Mouse (Mus musculus) forebrain, embryonic 10.5 days (tissue): ENCODE measurements at regions not wholly inside any gene's neighbourhood (a gene's known extent, or its start where the extent isn't known, plus 50 kb on each side); places are given as distances from the start of the nearest gene placed in this dataset.

Experiments used
- DNase-seq: peaks from one replicate; pipeline ENCODE4 v3.0.0-alpha.2; 2017; ENCODE audit warnings: low spot score; ENCODE audit errors: extremely low spot score
- H3K27ac ChIP-seq: fragments of 300-500 bp; sonication (generic); 2 replicates; pipeline ENCODE4 v1.5.1; 2016; ENCODE audit warnings: mild to moderate bottlenecking
- H3K27me3 ChIP-seq: fragments of 300-500 bp; sonication (generic); 2 replicates; pipeline ENCODE4 v1.6.1; 2016; ENCODE audit warnings: mild to moderate bottlenecking; ENCODE audit not compliant: poor library complexity, severe bottlenecking
- H3K36me3 ChIP-seq: fragments of 300-500 bp; sonication (generic); replicated peaks from 2 replicates; pipeline ENCODE4 v1.6.1; 2016; ENCODE audit warnings: mild to moderate bottlenecking, moderate library complexity
- H3K4me1 ChIP-seq: fragments of 300-500 bp; sonication (generic); 2 replicates; pipeline ENCODE4 v1.6.1; 2016
- H3K4me3 ChIP-seq: fragments of 300-500 bp; sonication (generic); 2 replicates; pipeline ENCODE4 v1.5.1; 2016; ENCODE audit warnings: mild to moderate bottlenecking, moderate library complexity
- H3K9me3 ChIP-seq: fragments of 300-500 bp; sonication (generic); 2 replicates; pipeline ENCODE4 v1.6.1; 2016; ENCODE audit warnings: mild to moderate bottlenecking, moderate library complexity
- WGBS: fragments of 180-500 bp; shearing (Covaris S2); methylation state at CpG from one replicate; pipeline ENCODE4 v1.1.7; 2016; 5-methylcytosine and 5-hydroxymethylcytosine counted together

DNA sequence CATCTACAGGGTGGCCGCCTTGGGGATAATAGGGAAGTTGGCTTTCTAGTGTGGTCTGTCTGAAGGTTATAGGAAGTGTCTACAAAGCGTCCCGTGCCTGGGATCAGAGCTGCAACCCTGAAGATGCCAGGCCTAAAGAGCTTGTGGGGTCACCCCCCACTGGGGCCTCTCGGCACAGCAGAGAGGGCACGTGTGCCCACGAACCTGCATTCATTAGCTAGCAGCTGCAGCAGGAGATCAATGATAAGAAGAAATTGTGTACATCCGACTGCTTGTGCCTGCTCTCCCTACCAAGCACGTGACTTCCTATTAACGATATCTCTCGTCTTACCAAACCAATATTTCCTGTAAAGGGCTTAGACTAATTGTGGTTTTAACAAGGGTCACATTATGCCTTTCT lies 200.9 kb downstream of the Maf start:
- no peak overlapping the region for H3K4me3 ChIP-seq
- no peaks in the 10 kb centered on the region for H3K27me3 ChIP-seq
- H3K36me3 ChIP-seq: no peaks in the 10 kb centered on the region
- no peaks in the 10 kb centered on the region for H3K9me3 ChIP-seq
- 86% methylated on average over 10 of the region's 10 CpGs for WGBS
- H3K27ac ChIP-seq: no peak overlapping the region
- no peak for DNase-seq
- no peaks in the 10 kb centered on the region for H3K4me1 ChIP-seq

GRCm38 (mm10) chr8:115496016-115496415 lies 211.6 kb downstream of the Maf start:
- DNase-seq: no peak
- H3K9me3 ChIP-seq: no peaks in the 10 kb centered on the region
- no peaks in the 10 kb centered on the region for H3K27me3 ChIP-seq
- H3K4me3 ChIP-seq: no peak overlapping the region
- 86% methylated on average over 1 of the region's 1 CpGs for WGBS
- H3K36me3 ChIP-seq: no peaks in the 10 kb centered on the region
- H3K27ac ChIP-seq: no peak overlapping the region
- H3K4me1 ChIP-seq: no peaks in the 10 kb centered on the region

DNA sequence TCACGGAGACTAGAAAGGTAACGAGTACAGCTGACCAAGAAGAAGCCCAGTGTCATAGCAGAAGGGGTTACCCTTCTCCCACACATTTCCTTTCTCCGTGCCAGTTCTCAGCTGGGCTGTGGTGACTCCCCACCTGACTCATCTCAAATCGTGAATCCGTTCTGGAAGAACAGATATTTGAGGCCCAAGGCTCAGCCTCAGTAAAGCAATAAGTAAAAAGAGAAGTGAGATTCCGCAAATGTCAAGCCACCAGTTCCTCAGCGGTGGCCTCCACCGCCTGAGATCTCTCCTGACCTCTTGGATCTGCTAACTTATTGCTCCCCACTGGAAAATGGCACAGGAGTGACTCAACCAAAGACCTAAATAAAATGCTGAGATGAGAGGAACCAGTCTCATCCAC lies 213.2 kb downstream of the Maf start:
- H3K4me3 ChIP-seq: no peak overlapping the region
- H3K9me3 ChIP-seq: no peaks in the 10 kb centered on the region
- WGBS: 90% methylated on average over 8 of the region's 8 CpGs
- no peaks in the 10 kb centered on the region for H3K36me3 ChIP-seq
- H3K27me3 ChIP-seq: no peaks in the 10 kb centered on the region
- no peaks in the 10 kb centered on the region for H3K4me1 ChIP-seq
- DNase-seq: no peak
- no peak overlapping the region for H3K27ac ChIP-seq

DNA sequence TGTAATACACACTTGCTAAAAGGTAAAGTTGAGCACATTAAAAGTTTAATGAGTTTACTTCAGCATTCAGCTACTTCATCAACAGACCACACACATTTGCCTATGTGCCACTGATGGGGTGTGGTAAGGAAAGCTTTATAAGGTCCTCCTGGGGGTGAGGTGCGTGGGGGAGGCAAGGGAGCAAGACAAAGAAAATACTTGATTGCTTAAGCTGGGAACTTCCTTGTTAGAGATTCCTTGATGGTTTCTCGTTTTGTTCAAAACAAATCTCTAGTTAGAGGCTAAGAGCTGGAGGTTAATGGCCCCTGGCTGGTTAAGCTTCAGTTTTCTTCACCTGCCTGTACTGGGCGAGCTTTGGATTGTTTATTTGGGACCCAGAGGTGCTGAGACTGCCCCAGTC lies 220.7 kb downstream of the Maf start:
- H3K36me3 ChIP-seq: no peaks in the 10 kb centered on the region
- 12% methylated on average over 3 of the region's 3 CpGs for WGBS
- no peak overlapping the region for H3K4me3 ChIP-seq
- no peak overlapping the region for H3K27ac ChIP-seq
- DNase-seq: no peak
- H3K9me3 ChIP-seq: no peaks in the 10 kb centered on the region
- peaks cover 3% of the 10 kb centered on the region; the same call in 1 of the 2 replicates for H3K27me3 ChIP-seq
- peaks cover 24% of the 10 kb centered on the region for H3K4me1 ChIP-seq

GRCm38 (mm10) chr8:115481136-115481535 lies 226.5 kb downstream of the Maf start:
- WGBS: 53% methylated on average over 7 of the region's 7 CpGs
- H3K4me1 ChIP-seq: peaks cover 23% of the 10 kb centered on the region
- DNase-seq: no peak
- H3K27ac ChIP-seq: no peak overlapping the region
- no peaks in the 10 kb centered on the region for H3K9me3 ChIP-seq
- peaks cover 4% of the 10 kb centered on the region; the same call in 1 of the 2 replicates for H3K27me3 ChIP-seq
- H3K4me3 ChIP-seq: no peak overlapping the region
- H3K36me3 ChIP-seq: no peaks in the 10 kb centered on the region

DNA sequence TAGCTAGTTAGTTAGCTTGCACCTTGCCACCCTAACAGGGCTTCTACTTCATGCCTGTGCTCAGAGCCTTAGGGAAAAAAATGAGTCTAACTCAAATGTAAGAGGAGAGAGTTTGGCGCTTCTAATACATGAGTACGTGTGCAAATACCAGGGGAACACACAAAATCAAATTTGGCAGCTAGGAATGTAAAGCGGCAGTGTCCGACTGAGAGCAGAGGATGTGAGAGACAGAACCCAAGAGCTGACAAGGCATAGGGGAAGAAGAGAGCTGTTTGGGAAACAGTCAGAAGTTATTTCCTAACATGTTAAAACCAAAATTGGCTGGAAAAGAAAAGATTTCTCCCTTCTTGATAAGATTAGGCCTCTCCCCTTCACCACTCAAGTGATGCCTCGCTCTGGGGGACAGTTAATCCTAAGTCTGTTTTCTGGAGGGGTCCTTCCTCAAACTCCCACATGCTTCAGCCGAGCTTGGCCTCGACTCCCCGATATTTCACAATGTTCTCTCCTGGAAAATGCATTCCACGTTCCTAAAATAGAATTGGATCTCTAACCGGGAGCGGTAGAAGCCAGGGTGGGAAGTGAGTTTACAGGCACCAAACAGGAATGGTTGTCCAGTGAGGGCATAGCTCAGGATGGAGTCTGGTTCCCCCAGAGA lies 229.1 kb downstream of the Maf start:
- Histone ChIP-seq H3K36me3 (no peaks in the 10 kb centered on the region), H3K27ac (no peak overlapping the region), H3K9me3 (no peaks in the 10 kb centered on the region), H3K4me3 (no peak overlapping the region), H3K4me1 (peaks cover 23% of the 10 kb centered on the region), H3K27me3 (peaks cover 4% of the 10 kb centered on the region; the same call in 1 of the 2 replicates)
- WGBS: 90% methylated on average over 11 of the region's 11 CpGs
- no peak for DNase-seq

DNA sequence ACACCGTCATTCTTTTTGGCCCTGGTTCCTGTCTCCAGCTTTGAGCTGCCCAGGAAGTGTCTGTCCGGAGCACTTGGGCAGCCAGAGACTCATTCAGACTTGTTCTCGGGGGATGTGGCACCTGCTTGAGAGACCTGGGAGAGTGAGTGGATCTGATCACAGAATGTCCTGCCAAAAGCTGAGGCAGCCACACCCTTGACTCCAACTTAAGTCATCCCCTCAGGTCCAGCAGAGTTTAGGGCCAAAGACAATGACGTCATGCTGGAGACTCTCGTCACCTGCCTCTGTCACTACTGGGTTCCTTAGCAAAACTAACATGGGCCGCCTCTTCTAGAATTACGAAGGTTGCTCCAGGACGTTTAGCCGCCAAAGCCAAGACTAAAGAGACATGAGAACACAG lies 231.5 kb downstream of the Maf start:
- no peaks in the 10 kb centered on the region for H3K9me3 ChIP-seq
- H3K27me3 ChIP-seq: no peaks in the 10 kb centered on the region
- no peaks in the 10 kb centered on the region for H3K36me3 ChIP-seq
- 90% methylated on average over 9 of the region's 9 CpGs for WGBS
- no peak for DNase-seq
- H3K4me1 ChIP-seq: peaks cover 6% of the 10 kb centered on the region
- H3K4me3 ChIP-seq: no peak overlapping the region
- H3K27ac ChIP-seq: no peak overlapping the region

DNA sequence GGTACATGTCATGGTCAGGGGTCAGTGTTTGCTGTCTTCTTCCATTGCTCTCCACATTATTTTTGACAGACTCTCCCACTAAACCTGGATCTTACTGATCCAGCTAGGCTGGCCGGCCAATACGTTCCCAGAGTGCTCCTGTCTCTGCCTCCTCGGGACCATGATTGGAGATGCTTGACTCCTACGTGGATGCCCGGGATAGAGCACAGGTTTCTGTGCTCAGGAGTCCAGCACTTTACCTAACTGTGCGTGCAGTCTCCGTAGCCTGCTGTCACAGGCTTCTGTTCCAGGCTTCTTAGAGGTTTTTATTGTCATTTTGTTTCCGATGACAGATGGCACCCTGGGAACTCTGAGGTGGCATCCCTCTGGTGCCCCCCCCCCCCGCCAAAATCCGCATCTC lies 232.4 kb downstream of the Maf start:
- H3K27me3 ChIP-seq: no peaks in the 10 kb centered on the region
- no peak overlapping the region for H3K4me3 ChIP-seq
- no peak overlapping the region for H3K27ac ChIP-seq
- no peak for DNase-seq
- H3K36me3 ChIP-seq: no peaks in the 10 kb centered on the region
- no peaks in the 10 kb centered on the region for H3K4me1 ChIP-seq
- H3K9me3 ChIP-seq: no peaks in the 10 kb centered on the region
- 86% methylated on average over 10 of the region's 10 CpGs for WGBS

- 77% methylated on average over 8 of the region's 8 CpGs for WGBS
Observed at GRCm38 (mm10) chr8:115473974-115474373, 233.6 kb downstream of the Maf start.

GRCm38 (mm10) chr8:115466553-115466952 lies 241.0 kb downstream of the Maf start:
- peaks cover 19% of the 10 kb centered on the region; the same call in 1 of the 2 replicates for H3K27me3 ChIP-seq
- no peak overlapping the region for H3K4me3 ChIP-seq
- DNase-seq: peak; percentile 20
- H3K36me3 ChIP-seq: no peaks in the 10 kb centered on the region
- WGBS: 41% methylated on average over 9 of the region's 9 CpGs
- peaks cover 18% of the 10 kb centered on the region for H3K4me1 ChIP-seq
- no peaks in the 10 kb centered on the region for H3K9me3 ChIP-seq
- H3K27ac ChIP-seq: 0 out of 2 replicates have a peak overlapping the region, but pooled peaks have one; percentile 26

More at GRCm38 (mm10) chr8:115473974-115474373, 233.6 kb downstream of the Maf start:
- Histone ChIP-seq H3K4me1 (no peaks in the 10 kb centered on the region), H3K36me3 (no peaks in the 10 kb centered on the region), H3K9me3 (no peaks in the 10 kb centered on the region), H3K27me3 (no peaks in the 10 kb centered on the region), H3K27ac (no peak overlapping the region), H3K4me3 (no peak overlapping the region)
- no peak for DNase-seq

DNA sequence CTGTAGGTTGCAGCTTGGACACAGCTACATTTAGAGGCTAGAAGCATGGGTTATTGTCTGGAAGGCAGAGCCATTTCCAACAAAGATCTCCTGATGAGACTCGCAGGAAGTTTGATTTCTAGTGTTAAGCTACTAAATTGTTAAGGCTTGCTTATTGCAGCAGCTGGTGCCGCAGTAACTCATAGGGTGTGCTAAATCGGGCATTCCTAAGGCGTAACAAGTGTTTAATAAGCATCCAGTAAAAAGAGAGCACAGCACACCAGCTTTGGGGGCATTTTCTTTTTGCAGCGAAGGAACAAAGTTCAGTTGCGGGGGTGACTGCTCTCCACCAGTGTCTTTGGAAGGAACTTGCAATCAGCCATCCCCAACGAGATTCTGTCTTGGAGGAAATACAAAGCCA lies 241.5 kb downstream of the Maf start:
- DNase-seq: no peak
- Histone ChIP-seq H3K27me3 (peaks cover 19% of the 10 kb centered on the region; the same call in 1 of the 2 replicates), H3K27ac (no peak overlapping the region), H3K4me1 (peaks cover 18% of the 10 kb centered on the region), H3K4me3 (no peak overlapping the region), H3K9me3 (no peaks in the 10 kb centered on the region), H3K36me3 (no peaks in the 10 kb centered on the region)
- WGBS: 65% methylated on average over 7 of the region's 7 CpGs

DNA sequence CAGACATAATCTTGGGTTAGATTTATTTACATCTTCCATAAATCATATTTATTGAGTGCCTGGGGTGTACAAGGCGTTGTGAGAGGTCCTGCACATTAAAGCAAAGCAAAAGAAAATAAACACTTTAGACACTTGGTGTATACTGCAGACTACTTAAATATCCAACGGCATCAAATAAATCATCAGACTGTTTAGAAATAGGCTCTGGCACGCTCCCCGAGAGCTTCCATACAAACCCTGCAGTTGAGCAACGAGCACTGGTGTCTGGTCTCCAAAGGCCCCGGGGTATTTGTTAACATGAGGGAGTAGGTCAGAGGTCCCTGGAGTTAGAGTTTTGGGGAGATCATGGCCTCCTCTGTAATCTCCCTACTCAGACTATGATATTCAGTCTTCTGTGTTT lies 244.9 kb downstream of the Maf start:
- Histone ChIP-seq H3K36me3 (no peaks in the 10 kb centered on the region), H3K4me3 (no peak overlapping the region), H3K27ac (no peak overlapping the region), H3K27me3 (peaks cover 19% of the 10 kb centered on the region; the same call in 1 of the 2 replicates), H3K4me1 (peaks cover 18% of the 10 kb centered on the region), H3K9me3 (no peaks in the 10 kb centered on the region)
- no peak for DNase-seq
- WGBS: 79% methylated on average over 6 of the region's 6 CpGs

- Histone ChIP-seq H3K9me3 (no peaks in the 10 kb centered on the region), H3K4me1 (peaks cover 28% of the 10 kb centered on the region), H3K27ac (no peak overlapping the region), H3K27me3 (no peaks in the 10 kb centered on the region; the same call in 1 of the 2 replicates), H3K36me3 (no peaks in the 10 kb centered on the region), H3K4me3 (no peak overlapping the region)
- DNase-seq: no peak
- WGBS: 67% methylated on average over 3 of the region's 3 CpGs
Observed at GRCm38 (mm10) chr8:115458119-115458518, 249.5 kb downstream of the Maf start.

DNA sequence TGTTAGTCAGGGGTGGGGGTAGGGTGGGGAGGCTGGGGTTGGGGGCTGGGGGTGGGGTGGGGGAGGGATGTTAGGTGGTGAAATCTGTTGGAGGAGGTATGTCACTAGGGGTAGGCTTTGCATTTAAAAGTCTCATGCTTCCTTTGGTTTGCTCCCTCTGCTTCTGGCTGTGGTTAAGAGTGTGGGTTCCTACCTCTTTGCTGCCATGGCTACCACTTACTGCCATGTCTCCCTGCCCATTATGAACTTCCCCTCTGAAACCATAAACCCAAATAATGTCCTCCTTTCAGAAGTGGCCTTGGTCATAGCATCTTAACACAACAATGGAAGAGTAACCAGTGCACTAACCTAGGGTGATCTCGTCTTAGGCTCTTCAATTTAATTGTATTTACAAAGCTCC lies 256.8 kb downstream of the Maf start:
- Histone ChIP-seq H3K4me1 (peaks cover 25% of the 10 kb centered on the region), H3K27me3 (no peaks in the 10 kb centered on the region), H3K9me3 (no peaks in the 10 kb centered on the region), H3K27ac (no peak overlapping the region), H3K36me3 (no peaks in the 10 kb centered on the region), H3K4me3 (no peak overlapping the region)
- 76% methylated on average over 1 of the region's 1 CpGs for WGBS
- DNase-seq: no peak
